Mouse (Mus musculus): ENCODE data around the gene Isoc2b.
"Not testable (repeated sequence)": the region's sequence is repeated elsewhere in the genome, so short reads cannot be mapped to it uniquely, and the experiment has no call there.

Gene Isoc2b

GRCm38 (mm10) chr7:4870133-4870532, at the start of gene Isoc2b:
Isoc2b (minus strand) TSS chr7:4870258.
- DNase-seq (ENCODE audit: low spot score in 2 of 2), result no peak

- no peak for DNase-seq (ENCODE audit: low spot score in 2 of 2)
Measured at GRCm38 (mm10) chr7:4919096-4919495, 49.0 kb upstream of the Isoc2b start.

GRCm38 (mm10) chr7:4918681-4919080, 48.6 kb upstream of the Isoc2b start:
- DNase-seq (ENCODE audit: low spot score in 2 of 2), result no peak

DNA sequence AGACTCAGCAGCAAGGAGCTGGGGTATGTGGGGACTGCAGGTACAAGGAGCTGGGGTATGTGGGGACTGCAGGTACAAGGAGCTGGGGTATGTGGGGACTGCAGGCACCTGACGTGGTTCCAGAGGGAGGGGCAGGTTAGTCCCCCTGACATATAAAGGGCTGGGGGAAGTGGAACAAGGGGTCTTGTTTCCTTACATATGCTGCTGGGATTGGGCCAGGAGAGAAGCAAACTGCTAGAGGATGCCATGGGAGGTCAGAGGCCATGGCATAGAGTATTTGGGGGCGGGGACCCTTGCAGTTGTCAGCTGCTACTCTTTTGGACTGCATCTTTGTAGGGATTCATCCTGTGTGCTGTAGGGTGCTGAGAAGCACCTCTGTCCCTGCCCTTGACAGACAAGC, 47.4 kb upstream of the Isoc2b start:
- no peak for DNase-seq (ENCODE audit: low spot score in 2 of 2)

- no peak for DNase-seq (ENCODE audit: low spot score in 2 of 2)
Measured at GRCm38 (mm10) chr7:4915669-4916416, 45.8 kb upstream of the Isoc2b start.

DNA sequence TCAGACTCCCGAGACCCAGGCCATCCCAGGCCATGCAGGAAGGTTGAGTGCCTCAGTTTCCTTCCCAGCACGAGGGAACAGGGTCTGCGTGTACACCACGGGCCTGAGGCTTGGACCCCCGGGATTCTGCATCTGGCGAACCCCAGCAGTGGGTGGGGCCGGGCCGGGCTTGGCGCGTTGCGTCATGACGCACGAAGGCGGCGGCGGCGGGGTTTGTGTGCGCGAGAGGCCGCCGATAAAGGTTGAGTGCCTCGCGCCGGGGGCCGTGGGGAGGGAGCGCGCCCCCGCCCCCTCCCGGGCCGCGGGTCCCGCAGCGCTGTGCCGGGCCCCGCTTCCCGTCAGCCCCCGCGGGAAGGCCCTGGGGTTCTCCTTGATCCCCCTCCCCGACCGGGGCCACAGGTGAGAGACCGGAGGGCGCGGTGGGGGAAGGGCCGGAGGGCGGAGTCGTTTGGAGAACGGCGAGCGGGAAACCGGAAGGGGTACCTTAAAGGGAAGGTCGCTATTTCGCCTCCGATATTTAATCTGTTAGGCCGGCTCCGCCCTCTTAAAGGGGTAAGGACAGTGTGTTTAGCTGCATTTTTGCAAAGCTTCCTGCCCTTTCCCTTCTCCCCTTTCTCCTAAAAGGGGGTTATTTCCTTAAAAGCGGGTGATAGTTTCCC, 45.1 kb upstream of the Isoc2b start, which contains the start of gene Zfp628:
Zfp628 (plus strand) TSS at position 211 of the 659 bp plus-strand sequence.
- peak; percentile 90 to 94 for DNase-seq (ENCODE audit: low spot score in 2 of 2)

DNA sequence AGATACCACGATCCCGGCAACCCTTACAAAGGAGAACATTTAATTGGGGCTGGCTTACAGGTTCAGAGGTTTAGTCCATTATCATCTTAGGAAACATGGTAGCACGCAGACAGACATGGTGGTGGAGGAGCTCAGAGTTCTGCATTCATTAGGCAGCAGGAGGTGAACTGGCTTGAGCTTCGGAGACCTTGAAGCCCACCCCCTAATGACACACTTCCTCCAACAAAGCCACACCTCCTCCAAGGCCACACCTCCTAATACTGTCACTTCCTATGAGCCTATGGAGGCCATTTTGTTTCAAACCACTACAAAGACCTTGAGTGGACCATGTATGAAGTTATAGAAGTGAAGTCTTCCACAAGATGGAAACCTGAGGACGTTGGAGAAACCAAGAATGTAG, 42.2 kb upstream of the Isoc2b start:
- no peak for DNase-seq (ENCODE audit: low spot score in 2 of 2)

GRCm38 (mm10) chr7:4911561-4911960, 41.5 kb upstream of the Isoc2b start:
- DNase-seq (ENCODE audit: low spot score in 2 of 2), result peak; percentile 57 to 83

- no peak for DNase-seq (ENCODE audit: low spot score in 2 of 2)
Measured at GRCm38 (mm10) chr7:4906466-4906950, 36.5 kb upstream of the Isoc2b start, which contains the start of gene Gm36210. Gm36210 (minus strand) TSS chr7:4906516.

DNA sequence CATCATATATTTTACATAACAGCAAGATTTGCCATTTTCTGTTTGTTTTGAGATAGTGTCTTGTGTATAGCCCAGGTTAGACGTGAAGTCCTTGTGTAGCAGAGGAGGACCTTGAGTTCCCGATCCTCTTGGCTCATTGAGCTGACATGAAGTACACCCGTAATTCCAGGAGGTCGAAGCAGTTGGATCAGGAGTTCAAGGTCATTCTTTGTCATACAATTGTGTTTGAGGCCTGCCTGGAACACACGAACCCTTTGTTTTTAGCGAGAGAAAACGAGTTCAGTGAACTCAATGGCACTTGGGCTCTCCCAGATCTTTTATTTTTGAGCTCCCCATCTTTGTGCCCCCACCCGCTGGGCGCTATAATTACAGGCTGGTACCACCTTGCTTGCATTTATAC, 32.3 kb upstream of the Isoc2b start:
- DNase-seq (ENCODE audit: low spot score in 2 of 2), result no peak

GRCm38 (mm10) chr7:4901171-4901570, 31.1 kb upstream of the Isoc2b start:
- peak in 1 of 2 experiments; percentile 49 for DNase-seq (ENCODE audit: low spot score in 2 of 2)

DNA sequence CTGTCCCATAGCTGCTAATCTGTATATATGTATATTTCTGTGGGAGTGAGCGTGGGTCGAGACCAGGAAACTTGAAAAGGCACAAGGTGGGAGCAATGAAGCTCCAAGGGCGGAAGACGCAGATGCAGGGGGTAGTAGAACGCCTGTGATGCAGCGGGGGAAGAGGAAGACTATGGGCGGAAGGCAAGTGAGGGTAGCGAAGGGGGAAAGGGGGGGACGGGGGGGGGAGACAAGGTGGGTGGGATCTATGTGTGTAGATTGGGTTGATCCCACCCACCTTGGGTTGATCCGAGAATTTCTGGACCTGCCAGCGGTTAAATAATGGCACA, 30.4 kb upstream of the Isoc2b start:
- no peak for DNase-seq (ENCODE audit: low spot score in 2 of 2)

DNA sequence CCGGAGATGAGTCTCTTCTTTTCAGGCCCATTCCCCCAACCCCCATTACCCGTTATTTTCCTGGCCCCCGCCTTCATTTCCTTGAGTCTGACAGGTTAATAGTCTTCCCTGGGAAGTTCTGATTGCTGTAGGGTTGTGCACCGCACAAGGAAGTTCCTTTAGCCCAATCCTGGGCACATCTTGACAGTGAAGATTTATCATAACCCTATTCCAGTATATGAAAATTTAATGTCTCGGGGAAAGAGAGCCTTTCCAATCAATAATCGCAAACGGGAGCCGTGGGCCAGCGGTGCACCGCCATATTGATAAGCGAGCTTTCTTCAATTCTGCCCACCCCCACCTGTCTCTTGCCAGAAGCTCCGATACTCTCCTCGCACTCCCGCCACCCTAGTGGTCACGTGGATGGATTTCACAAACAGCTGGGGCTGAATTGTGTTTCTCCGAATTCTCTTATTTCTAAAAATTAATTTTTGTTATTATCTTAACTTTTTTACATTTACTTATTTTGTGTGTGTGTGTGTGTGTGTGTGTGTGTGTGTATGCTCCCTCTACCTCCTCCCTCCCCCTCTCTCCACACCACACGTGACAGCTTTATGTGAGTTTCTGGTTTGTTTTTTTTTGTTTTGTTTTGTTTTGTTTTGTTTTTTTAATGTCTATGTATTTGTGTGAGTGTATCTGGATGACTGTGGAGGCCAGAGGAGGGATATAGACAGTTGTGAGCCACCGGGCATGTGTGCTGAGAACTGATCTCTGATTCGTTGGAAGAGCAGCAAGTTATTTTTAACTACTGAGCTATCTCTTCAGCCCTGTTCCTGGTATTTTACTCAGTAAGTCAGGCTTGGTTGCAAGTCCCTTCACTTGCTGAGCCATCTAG, 29.8 kb upstream of the Isoc2b start:
- no peak for DNase-seq (ENCODE audit: low spot score in 2 of 2)

DNA sequence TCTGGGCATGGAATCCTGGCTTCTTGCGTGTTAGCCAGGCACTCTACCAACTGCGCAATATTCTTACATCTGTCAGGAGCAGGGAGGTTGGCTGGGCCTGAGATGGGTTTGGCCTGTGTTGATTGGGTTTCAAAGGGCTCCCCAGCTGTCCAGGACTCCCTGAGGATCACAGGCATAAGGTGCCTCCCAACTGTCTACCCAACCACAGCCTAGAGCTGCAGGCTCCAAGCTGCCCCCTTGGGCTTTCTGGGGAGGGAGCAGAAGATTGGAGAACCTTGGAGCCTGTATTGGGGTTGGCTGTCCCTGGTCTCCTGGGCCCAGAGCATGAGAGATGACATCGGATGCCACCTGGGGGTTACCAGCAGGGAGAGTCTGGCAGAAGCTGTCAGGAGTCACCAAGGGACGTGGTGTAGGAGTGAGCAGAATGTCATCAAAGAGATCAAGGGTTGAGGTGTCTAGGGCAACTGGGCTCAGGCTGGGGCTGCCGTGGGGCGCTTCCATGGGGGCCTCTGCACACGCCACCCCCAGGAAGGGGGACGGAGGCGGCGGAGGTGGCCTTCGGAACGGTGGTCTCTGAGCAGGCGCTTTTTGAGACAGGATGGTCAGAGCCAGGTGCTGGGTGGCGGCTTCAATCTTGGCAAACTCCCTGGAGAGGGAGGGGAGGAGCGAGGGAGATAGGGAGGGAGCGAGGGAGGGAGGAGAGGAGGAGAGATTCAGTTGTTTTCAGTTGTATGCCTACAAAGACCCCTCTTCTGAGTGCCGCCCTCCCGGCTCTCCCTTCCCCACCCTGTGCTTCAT, 29.0 kb upstream of the Isoc2b start:
- no peak for DNase-seq (ENCODE audit: low spot score in 2 of 2)

GRCm38 (mm10) chr7:4895186-4895585, 25.1 kb upstream of the Isoc2b start:
- DNase-seq (ENCODE audit: low spot score in 2 of 2), result no peak

DNA sequence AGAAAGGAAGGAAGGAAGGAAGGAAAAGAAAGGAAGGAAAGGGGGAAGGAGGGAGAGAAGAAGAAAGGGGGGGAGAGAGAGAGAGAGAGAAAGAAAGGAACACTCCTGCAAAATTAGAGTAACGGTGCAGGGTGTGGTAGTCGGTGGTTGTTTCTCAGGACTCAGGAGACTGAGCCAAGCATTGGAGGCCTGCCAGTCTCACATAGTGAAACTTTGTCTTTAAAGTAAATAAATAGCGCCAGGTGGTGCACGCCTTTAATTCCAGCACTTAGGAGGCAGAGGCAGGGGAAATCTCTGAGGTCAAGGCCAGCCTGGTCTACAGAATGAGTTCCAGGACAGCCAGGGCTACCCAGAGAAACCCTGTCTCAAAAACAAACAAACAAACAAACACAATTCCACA, 16.6 kb upstream of the Isoc2b start:
- no peak for DNase-seq (ENCODE audit: low spot score in 2 of 2)

DNA sequence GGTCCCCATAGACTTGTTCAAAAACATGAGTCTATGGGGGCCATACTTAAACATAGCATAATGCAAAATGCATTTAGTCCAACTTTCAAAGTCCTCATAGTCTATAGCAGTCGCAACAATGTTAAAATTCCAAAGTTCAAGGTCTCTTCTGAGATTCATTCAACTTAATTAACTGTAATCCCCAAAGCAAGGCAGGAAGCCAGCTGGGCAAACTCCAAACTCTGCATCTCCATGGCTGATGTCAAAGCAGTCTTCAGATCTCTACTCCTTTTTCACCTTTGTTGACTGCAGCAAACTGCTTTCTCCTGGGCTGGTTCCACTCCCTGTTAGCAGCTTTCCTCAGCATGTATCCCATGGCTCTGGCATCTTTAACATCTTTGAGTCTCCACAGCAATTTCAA, 9.0 kb upstream of the Isoc2b start:
- not testable (repeated sequence) for DNase-seq (ENCODE audit: low spot score in 2 of 2)

- DNase-seq (ENCODE audit: low spot score in 2 of 2), result no peak
Measured at GRCm38 (mm10) chr7:4878186-4878585, 8.1 kb upstream of the Isoc2b start.

DNA sequence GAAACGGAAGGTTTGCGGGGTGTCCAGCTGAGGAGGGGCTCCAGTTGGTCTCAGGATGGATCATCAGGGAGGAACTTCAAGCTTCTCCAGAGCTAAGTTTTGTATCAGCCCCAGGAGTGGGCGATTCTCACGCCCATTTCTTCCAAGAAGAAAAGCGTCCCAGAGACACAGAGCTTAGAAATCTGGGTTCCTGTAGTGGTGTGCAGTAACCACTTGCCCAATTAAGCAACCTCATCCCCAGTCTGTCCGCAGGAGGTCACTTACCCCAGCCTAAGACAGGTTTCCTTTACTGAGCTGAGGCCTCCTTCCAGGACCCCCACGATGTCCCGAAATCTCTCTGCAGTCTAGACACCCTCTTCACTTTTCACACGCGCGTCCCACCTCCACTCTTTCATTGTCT, 7.2 kb upstream of the Isoc2b start:
- DNase-seq (ENCODE audit: low spot score in 2 of 2), result no peak

- peak; percentile 61 to 82 for DNase-seq (ENCODE audit: low spot score in 2 of 2)
Measured at GRCm38 (mm10) chr7:4876753-4877221, 6.7 kb upstream of the Isoc2b start, which contains the start of gene Isoc2a. Isoc2a (plus strand) TSS chr7:4877153.

DNA sequence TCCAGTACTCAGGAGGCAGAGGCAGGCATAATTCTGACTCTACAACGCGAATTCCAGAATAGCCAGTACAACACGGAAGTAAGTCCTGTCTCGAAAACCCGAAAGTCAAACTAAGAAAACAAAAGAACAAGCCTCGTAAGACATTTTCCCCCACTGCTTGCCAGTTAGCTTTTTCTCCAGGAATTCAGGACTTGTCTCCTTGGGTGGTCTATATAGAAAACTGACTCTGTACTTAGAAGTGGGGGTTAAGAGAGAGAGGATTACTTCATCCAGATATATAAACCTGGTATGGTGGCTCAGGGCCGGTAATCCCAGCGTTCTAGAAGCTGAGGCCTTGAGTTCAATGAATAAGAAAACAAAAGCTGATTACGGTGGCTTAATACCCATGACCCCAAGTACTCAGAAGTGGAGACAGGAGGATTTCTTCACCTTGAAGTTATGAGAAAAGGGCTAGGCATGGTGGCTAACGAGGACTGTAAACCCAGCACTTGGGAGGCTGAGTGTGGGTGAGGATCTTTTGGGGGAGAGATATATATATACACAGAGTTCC, 3.4 kb downstream of the Isoc2b start:
- no peak for DNase-seq (ENCODE audit: low spot score in 2 of 2)
